Mouse (Mus musculus): ENCODE results near the gene Psmd14. TPM values are rescaled to one million over a fixed set of nuclear protein-coding genes. Genes with fewer than 3 reads are reported as not detected.

The Psmd14 gene
- polyA plus RNA-seq, 1 experiment from 2014 or later: 179 TPM

- Histone ChIP-seq H3K4me1 (peaks cover 37% of the 10 kb centered on the region), H3K4me2 (peak overlapping the region; percentile 27; the same call in 1 of the 2 replicates), H3K27ac (no peak overlapping the region), H3K4me3 (replicated peaks) (peak overlapping the region; percentile 16; the same call in 1 of the 2 replicates), H3K9me3 (replicated peaks) (no peaks in the 10 kb centered on the region), H3K9ac (no peak overlapping the region), H3K36me3 (no peaks in the 10 kb centered on the region), H3K27me3 (peaks cover 97% of the 10 kb centered on the region)
- no peak for ATAC-seq (replicated peaks; ENCODE audit: low FRiP score)
- under 1% methylated on average over 22 of the region's 22 CpGs for WGBS
Measured at GRCm38 (mm10) chr2:61807151-61807550, 95.7 kb downstream of the Psmd14 start.

- 26% methylated on average over 2 of the region's 2 CpGs for WGBS
- H3K4me2 ChIP-seq: no peak overlapping the region
- H3K36me3 ChIP-seq: no peaks in the 10 kb centered on the region
- peaks cover 97% of the 10 kb centered on the region for H3K27me3 ChIP-seq
- H3K27ac ChIP-seq: no peak overlapping the region
- peaks cover 39% of the 10 kb centered on the region for H3K4me1 ChIP-seq
- H3K9me3 ChIP-seq (replicated peaks): no peaks in the 10 kb centered on the region
- no peak overlapping the region for H3K4me3 ChIP-seq (replicated peaks)
- H3K9ac ChIP-seq: no peak overlapping the region
- no peak for ATAC-seq (replicated peaks; ENCODE audit: low FRiP score)
Measured at GRCm38 (mm10) chr2:61807781-61808180, 96.3 kb downstream of the Psmd14 start.

GRCm38 (mm10) chr2:61808776-61809175, 97.3 kb downstream of the Psmd14 start:
- H3K4me3 ChIP-seq (replicated peaks): no peak overlapping the region
- peaks cover 32% of the 10 kb centered on the region for H3K4me1 ChIP-seq
- no peak overlapping the region for H3K27ac ChIP-seq
- ATAC-seq (replicated peaks; ENCODE audit: low FRiP score): no peak
- no peak overlapping the region for H3K4me2 ChIP-seq
- no peak overlapping the region for H3K9ac ChIP-seq
- peaks cover 97% of the 10 kb centered on the region for H3K27me3 ChIP-seq
- WGBS: 4% methylated on average over 6 of the region's 6 CpGs
- H3K36me3 ChIP-seq: no peaks in the 10 kb centered on the region
- no peaks in the 10 kb centered on the region for H3K9me3 ChIP-seq (replicated peaks)

GRCm38 (mm10) chr2:61809381-61809780, 97.9 kb downstream of the Psmd14 start:
- Histone ChIP-seq H3K27ac (no peak overlapping the region), H3K9me3 (replicated peaks) (no peaks in the 10 kb centered on the region), H3K4me2 (no peak overlapping the region), H3K27me3 (peaks cover 97% of the 10 kb centered on the region), H3K4me3 (replicated peaks) (no peak overlapping the region), H3K36me3 (no peaks in the 10 kb centered on the region), H3K4me1 (peaks cover 30% of the 10 kb centered on the region), H3K9ac (no peak overlapping the region)
- WGBS: 15% methylated on average over 1 of the region's 1 CpGs
- no peak for ATAC-seq (replicated peaks; ENCODE audit: low FRiP score)

GRCm38 (mm10) chr2:61810751-61811150, 99.3 kb downstream of the Psmd14 start:
- no peak overlapping the region for H3K27ac ChIP-seq
- H3K4me2 ChIP-seq: no peak overlapping the region
- H3K9ac ChIP-seq: no peak overlapping the region
- H3K27me3 ChIP-seq: peaks cover 97% of the 10 kb centered on the region
- ATAC-seq (replicated peaks; ENCODE audit: low FRiP score): no peak
- H3K4me3 ChIP-seq (replicated peaks): no peak overlapping the region
- no peaks in the 10 kb centered on the region for H3K9me3 ChIP-seq (replicated peaks)
- 42% methylated on average over 4 of the region's 4 CpGs for WGBS
- peaks cover 31% of the 10 kb centered on the region for H3K4me1 ChIP-seq
- H3K36me3 ChIP-seq: no peaks in the 10 kb centered on the region

GRCm38 (mm10) chr2:61811163-61811506, 99.6 kb downstream of the Psmd14 start:
- Histone ChIP-seq H3K4me1 (peaks cover 33% of the 10 kb centered on the region), H3K4me3 (replicated peaks) (peak overlapping the region; percentile 54), H3K36me3 (no peaks in the 10 kb centered on the region), H3K9me3 (replicated peaks) (no peaks in the 10 kb centered on the region), H3K9ac (no peak overlapping the region), H3K4me2 (peak overlapping the region; percentile 90), H3K27me3 (peaks cover 97% of the 10 kb centered on the region), H3K27ac (no peak overlapping the region)
- ATAC-seq (replicated peaks; ENCODE audit: low FRiP score): no peak
- 19% methylated on average over 8 of the region's 8 CpGs for WGBS

- Histone ChIP-seq H3K9ac (peak overlapping the region; percentile 44), H3K27ac (no peak overlapping the region), H3K4me3 (replicated peaks) (peak overlapping the region; percentile 54), H3K27me3 (peaks cover 97% of the 10 kb centered on the region), H3K9me3 (replicated peaks) (no peaks in the 10 kb centered on the region), H3K4me1 (peaks cover 33% of the 10 kb centered on the region), H3K36me3 (no peaks in the 10 kb centered on the region), H3K4me2 (peak overlapping the region; percentile 90)
- under 1% methylated on average over 115 of the region's 121 CpGs for WGBS
- ATAC-seq (replicated peaks; ENCODE audit: low FRiP score): peak; percentile 83
Measured at GRCm38 (mm10) chr2:61811507-61812421, 100.3 kb downstream of the Psmd14 start.

GRCm38 (mm10) chr2:61812536-61812935, 101.0 kb downstream of the Psmd14 start:
- Histone ChIP-seq H3K4me3 (replicated peaks) (peak overlapping the region; percentile 54), H3K27me3 (peaks cover 93% of the 10 kb centered on the region), H3K27ac (no peak overlapping the region), H3K9ac (peak overlapping the region; percentile 44), H3K9me3 (replicated peaks) (no peaks in the 10 kb centered on the region), H3K4me2 (peak overlapping the region; percentile 90), H3K4me1 (peaks cover 29% of the 10 kb centered on the region), H3K36me3 (no peaks in the 10 kb centered on the region)
- no peak for ATAC-seq (replicated peaks; ENCODE audit: low FRiP score)
- 5% methylated on average over 12 of the region's 12 CpGs for WGBS

- Histone ChIP-seq H3K27ac (no peak overlapping the region), H3K9me3 (replicated peaks) (no peaks in the 10 kb centered on the region), H3K27me3 (peaks cover 94% of the 10 kb centered on the region), H3K4me1 (peaks cover 29% of the 10 kb centered on the region), H3K4me2 (no peak overlapping the region), H3K9ac (no peak overlapping the region), H3K4me3 (replicated peaks) (no peak overlapping the region), H3K36me3 (no peaks in the 10 kb centered on the region)
- 7% methylated on average over 6 of the region's 6 CpGs for WGBS
- no peak for ATAC-seq (replicated peaks; ENCODE audit: low FRiP score)
Measured at GRCm38 (mm10) chr2:61813106-61813505, 101.6 kb downstream of the Psmd14 start.

- ATAC-seq (replicated peaks; ENCODE audit: low FRiP score): no peak
- H3K27ac ChIP-seq: no peak overlapping the region
- no peak overlapping the region for H3K9ac ChIP-seq
- H3K27me3 ChIP-seq: peaks cover 93% of the 10 kb centered on the region
- H3K4me1 ChIP-seq: peaks cover 29% of the 10 kb centered on the region
- no peak overlapping the region for H3K4me3 ChIP-seq (replicated peaks)
- H3K9me3 ChIP-seq (replicated peaks): no peaks in the 10 kb centered on the region
- WGBS: 17% methylated on average over 1 of the region's 1 CpGs
- no peaks in the 10 kb centered on the region for H3K36me3 ChIP-seq
- no peak overlapping the region for H3K4me2 ChIP-seq
Measured at GRCm38 (mm10) chr2:61813521-61813920, 102.0 kb downstream of the Psmd14 start.

GRCm38 (mm10) chr2:61814548-61815473, 103.3 kb downstream of the Psmd14 start:
- Histone ChIP-seq H3K9me3 (replicated peaks) (no peaks in the 10 kb centered on the region), H3K27ac (no peak overlapping the region), H3K4me2 (peak overlapping the region; percentile 86), H3K36me3 (no peaks in the 10 kb centered on the region), H3K4me3 (replicated peaks) (peak overlapping the region; percentile 44), H3K4me1 (peaks cover 29% of the 10 kb centered on the region), H3K27me3 (peaks cover 90% of the 10 kb centered on the region), H3K9ac (0 out of 2 replicates have a peak overlapping the region, but pooled peaks have one; percentile 50)
- WGBS: 4% methylated on average over 32 of the region's 50 CpGs
- peak; percentile 69 for ATAC-seq (replicated peaks; ENCODE audit: low FRiP score)

All from kidney, embryonic 15.5 days (tissue).